Mouse (Mus musculus): ENCODE data around the gene Dop1b. TPM values are rescaled to one million over a fixed set of nuclear protein-coding genes. Genes with fewer than 3 reads are reported as not detected.

Dop1b gene
- polyA plus RNA-seq, 1 experiment from 2014 or later: 6.3 TPM

DNA sequence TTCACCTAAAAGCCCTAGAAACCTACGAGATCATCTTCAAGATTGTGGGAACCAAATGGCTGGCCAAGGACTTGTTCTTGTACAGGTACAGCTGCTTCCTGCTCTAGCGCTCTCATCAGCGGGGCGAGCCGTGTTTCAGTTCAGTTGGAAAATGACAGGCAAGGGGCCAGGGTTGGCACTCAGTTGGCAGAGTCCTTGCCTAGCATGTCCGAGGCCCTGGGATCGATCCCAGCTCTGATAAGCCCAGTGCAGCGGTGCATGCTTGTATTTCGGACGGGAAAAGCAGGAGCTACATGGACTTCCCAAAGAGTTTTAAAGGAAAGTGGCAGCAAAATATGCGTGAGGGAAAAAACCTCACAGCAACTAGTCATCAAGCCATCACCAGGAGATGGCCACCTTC is 27.5 kb downstream of the Dop1b start:
- Histone ChIP-seq H3K36me3 (ENCODE audit: control insufficient read depth, insufficient read depth, low read length) (no peaks in the 10 kb centered on the region), H3K4me3 (ENCODE audit: low read depth, low read length) (no peak overlapping the region), H3K9me3 (replicated peaks; ENCODE audit: control insufficient read depth, low read length) (no peaks in the 10 kb centered on the region), H3K9ac (ENCODE audit: low read depth, low read length) (no peak overlapping the region), H3K27ac (ENCODE audit: low read depth, low read length) (no peak overlapping the region), H3K27me3 (ENCODE audit: control insufficient read depth, insufficient read depth, low read length) (no peaks in the 10 kb centered on the region), H3K4me2 (no peak overlapping the region), H3K4me1 (ENCODE audit: control insufficient read depth, insufficient read depth, low read length) (no peaks in the 10 kb centered on the region)
- WGBS (ENCODE audit: insufficient replicate concordance): 90% methylated on average over 11 of the region's 11 CpGs
- ATAC-seq (replicated peaks; ENCODE audit: insufficient number of reproducible peaks, low FRiP score, low TSS enrichment): no peak

DNA sequence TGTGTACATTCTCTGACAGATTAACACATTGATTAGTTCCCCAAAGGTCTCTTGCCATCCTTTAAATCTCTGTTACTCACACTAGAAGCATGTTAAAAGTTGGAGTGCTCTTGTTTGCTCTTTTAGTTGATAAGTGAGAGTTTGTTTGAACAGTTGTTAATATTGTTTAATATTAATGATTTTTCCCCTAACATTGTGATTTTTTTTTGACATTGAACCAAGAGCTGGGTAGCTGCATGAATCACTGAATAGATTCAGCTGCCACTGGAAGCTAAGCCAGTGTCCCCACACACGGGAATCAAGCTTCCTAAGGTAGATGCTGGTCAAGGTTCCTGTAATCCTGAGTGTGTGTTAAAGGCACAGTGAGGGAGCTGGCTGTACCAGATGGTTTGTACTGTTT is 31.2 kb downstream of the Dop1b start:
- no peaks in the 10 kb centered on the region for H3K36me3 ChIP-seq (ENCODE audit: control insufficient read depth, insufficient read depth, low read length)
- H3K4me2 ChIP-seq: no peak overlapping the region
- no peaks in the 10 kb centered on the region for H3K27me3 ChIP-seq (ENCODE audit: control insufficient read depth, insufficient read depth, low read length)
- no peak overlapping the region for H3K4me3 ChIP-seq (ENCODE audit: low read depth, low read length)
- no peak for ATAC-seq (replicated peaks; ENCODE audit: insufficient number of reproducible peaks, low FRiP score, low TSS enrichment)
- H3K27ac ChIP-seq (ENCODE audit: low read depth, low read length): no peak overlapping the region
- WGBS (ENCODE audit: insufficient replicate concordance): 79% methylated on average over 1 of the region's 1 CpGs
- H3K9me3 ChIP-seq (replicated peaks; ENCODE audit: control insufficient read depth, low read length): no peaks in the 10 kb centered on the region
- no peak overlapping the region for H3K9ac ChIP-seq (ENCODE audit: low read depth, low read length)
- H3K4me1 ChIP-seq (ENCODE audit: control insufficient read depth, insufficient read depth, low read length): no peaks in the 10 kb centered on the region

DNA sequence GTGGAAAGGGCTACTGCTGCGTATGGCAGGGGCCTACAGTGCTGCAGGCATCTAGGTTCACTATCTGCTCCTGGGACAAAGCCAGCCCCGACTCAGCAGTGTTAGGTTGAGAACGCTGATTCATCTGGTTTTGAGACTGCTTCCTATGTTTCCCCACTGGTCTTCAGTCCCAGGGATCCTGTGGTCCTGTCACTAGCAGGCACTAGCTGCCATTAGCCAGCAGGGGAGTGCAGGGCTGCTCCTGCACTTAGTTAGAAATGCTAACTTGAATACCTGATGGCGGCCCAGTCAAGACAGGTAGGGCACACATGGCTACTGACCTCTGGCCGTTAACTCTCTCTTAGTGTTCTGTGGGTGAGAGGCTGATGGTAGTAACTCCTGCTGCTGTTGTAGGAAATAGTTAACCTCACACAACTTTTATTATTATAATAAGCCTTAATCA is 32.4 kb downstream of the Dop1b start:
- WGBS (ENCODE audit: insufficient replicate concordance): 63% methylated on average over 5 of the region's 5 CpGs
- H3K27me3 ChIP-seq (ENCODE audit: control insufficient read depth, insufficient read depth, low read length): no peaks in the 10 kb centered on the region
- H3K4me1 ChIP-seq (ENCODE audit: control insufficient read depth, insufficient read depth, low read length): no peaks in the 10 kb centered on the region
- no peak overlapping the region for H3K4me3 ChIP-seq (ENCODE audit: low read depth, low read length)
- no peaks in the 10 kb centered on the region for H3K9me3 ChIP-seq (replicated peaks; ENCODE audit: control insufficient read depth, low read length)
- H3K27ac ChIP-seq (ENCODE audit: low read depth, low read length): no peak overlapping the region
- ATAC-seq (replicated peaks; ENCODE audit: insufficient number of reproducible peaks, low FRiP score, low TSS enrichment): no peak
- no peaks in the 10 kb centered on the region for H3K36me3 ChIP-seq (ENCODE audit: control insufficient read depth, insufficient read depth, low read length)
- no peak overlapping the region for H3K9ac ChIP-seq (ENCODE audit: low read depth, low read length)
- no peak overlapping the region; the same call in 1 of the 2 replicates for H3K4me2 ChIP-seq

DNA sequence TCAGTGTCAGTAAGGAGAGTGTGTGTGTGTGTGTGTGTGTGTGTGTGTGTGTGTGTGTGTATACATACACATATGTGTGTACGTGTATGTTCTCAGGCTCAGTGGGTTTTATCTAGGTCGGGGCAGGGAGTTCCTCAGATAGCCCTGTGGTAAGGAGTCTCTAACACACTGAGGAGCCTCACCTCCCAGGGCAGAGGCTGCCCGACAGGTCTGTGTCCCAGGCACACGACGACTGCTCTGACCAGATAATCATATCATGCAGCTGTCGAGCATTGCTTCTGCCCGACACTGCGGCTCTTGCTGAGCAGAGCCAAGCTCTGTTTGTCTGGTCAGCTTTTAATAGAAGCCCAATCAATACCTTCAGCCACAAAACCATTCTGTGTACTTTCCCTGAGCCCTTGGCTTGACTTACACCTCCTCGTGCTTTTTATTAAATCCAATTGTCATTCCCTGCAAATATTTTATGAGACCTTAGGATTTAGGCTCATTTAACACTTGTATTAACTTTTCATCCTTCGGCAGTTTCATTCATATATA is 33.2 kb downstream of the Dop1b start:
- Histone ChIP-seq H3K4me1 (ENCODE audit: control insufficient read depth, insufficient read depth, low read length) (no peaks in the 10 kb centered on the region), H3K9ac (ENCODE audit: low read depth, low read length) (no peak overlapping the region), H3K36me3 (ENCODE audit: control insufficient read depth, insufficient read depth, low read length) (no peaks in the 10 kb centered on the region), H3K27me3 (ENCODE audit: control insufficient read depth, insufficient read depth, low read length) (no peaks in the 10 kb centered on the region), H3K4me2 (no peak overlapping the region), H3K9me3 (replicated peaks; ENCODE audit: control insufficient read depth, low read length) (no peaks in the 10 kb centered on the region), H3K4me3 (ENCODE audit: low read depth, low read length) (no peak overlapping the region), H3K27ac (ENCODE audit: low read depth, low read length) (no peak overlapping the region)
- ATAC-seq (replicated peaks; ENCODE audit: insufficient number of reproducible peaks, low FRiP score, low TSS enrichment): peak; percentile 64
- WGBS (ENCODE audit: insufficient replicate concordance): 45% methylated on average over 10 of the region's 10 CpGs

DNA sequence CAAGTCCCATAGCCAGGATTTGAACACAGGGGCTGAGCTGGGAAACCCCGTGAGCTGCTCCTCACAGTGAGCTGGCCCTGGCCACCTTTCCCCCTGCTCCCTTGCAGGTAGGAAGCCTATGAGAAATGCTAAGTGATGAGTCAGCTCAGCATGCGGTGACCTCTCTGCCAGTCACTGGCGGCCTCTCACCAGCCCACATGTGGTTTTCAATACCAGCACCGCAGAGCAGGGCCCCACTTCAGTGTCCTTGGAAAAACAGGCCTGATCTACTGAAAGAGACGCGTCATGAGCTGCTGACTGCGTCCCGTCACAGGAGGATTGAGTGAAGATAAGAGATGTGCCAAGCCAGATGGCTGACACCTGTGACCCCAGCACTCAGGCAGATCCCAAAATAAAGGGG is 34.7 kb downstream of the Dop1b start:
- no peak overlapping the region for H3K27ac ChIP-seq (ENCODE audit: low read depth, low read length)
- no peak overlapping the region for H3K9ac ChIP-seq (ENCODE audit: low read depth, low read length)
- H3K9me3 ChIP-seq (replicated peaks; ENCODE audit: control insufficient read depth, low read length): no peaks in the 10 kb centered on the region
- H3K36me3 ChIP-seq (ENCODE audit: control insufficient read depth, insufficient read depth, low read length): no peaks in the 10 kb centered on the region
- no peak overlapping the region for H3K4me2 ChIP-seq
- no peaks in the 10 kb centered on the region for H3K4me1 ChIP-seq (ENCODE audit: control insufficient read depth, insufficient read depth, low read length)
- WGBS (ENCODE audit: insufficient replicate concordance): 43% methylated on average over 8 of the region's 8 CpGs
- H3K4me3 ChIP-seq (ENCODE audit: low read depth, low read length): no peak overlapping the region
- no peak for ATAC-seq (replicated peaks; ENCODE audit: insufficient number of reproducible peaks, low FRiP score, low TSS enrichment)
- H3K27me3 ChIP-seq (ENCODE audit: control insufficient read depth, insufficient read depth, low read length): no peaks in the 10 kb centered on the region

DNA sequence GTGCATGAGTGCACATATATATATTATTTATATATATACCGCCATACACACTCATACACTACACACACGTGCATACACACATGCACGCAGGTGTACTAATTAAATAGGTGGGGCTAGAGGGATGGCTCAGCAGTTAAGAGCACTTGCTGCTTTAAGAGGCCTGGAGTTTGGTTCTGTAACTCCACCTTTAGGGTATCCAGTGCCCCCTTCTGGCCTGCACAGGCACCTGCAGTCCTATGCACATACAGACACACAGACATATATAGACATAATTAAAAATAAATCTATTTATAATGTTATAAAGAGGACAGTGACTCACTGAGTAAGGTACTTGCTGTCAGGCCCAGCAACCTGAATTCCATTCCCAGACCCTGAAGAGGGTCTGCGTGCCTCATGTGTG is 35.3 kb downstream of the Dop1b start:
- Histone ChIP-seq H3K4me3 (ENCODE audit: low read depth, low read length) (no peak overlapping the region), H3K27ac (ENCODE audit: low read depth, low read length) (no peak overlapping the region), H3K4me1 (ENCODE audit: control insufficient read depth, insufficient read depth, low read length) (no peaks in the 10 kb centered on the region), H3K9ac (ENCODE audit: low read depth, low read length) (no peak overlapping the region), H3K4me2 (no peak overlapping the region), H3K36me3 (ENCODE audit: control insufficient read depth, insufficient read depth, low read length) (no peaks in the 10 kb centered on the region), H3K27me3 (ENCODE audit: control insufficient read depth, insufficient read depth, low read length) (no peaks in the 10 kb centered on the region), H3K9me3 (replicated peaks; ENCODE audit: control insufficient read depth, low read length) (no peaks in the 10 kb centered on the region)
- ATAC-seq (replicated peaks; ENCODE audit: insufficient number of reproducible peaks, low FRiP score, low TSS enrichment): no peak
- WGBS (ENCODE audit: insufficient replicate concordance): 88% methylated on average over 4 of the region's 4 CpGs

DNA sequence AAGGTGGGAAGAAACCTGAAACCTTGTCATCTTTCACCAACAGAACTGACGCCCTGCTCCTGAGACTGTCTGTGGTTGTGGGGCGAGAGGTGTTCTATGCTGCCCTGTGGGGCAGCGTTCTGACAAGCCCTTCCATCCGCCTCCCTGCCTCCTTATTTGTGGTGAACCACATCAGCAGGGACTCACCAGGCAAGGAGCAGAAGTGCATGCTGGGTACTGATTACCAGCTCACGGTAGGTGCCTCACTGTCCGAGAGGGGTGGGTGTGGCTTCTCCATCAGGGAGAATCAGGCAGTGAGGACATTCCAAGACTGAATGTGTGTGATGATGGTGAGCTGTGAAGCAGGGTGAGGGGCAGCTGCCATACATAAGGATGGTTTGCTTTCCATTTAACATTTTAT is 35.7 kb downstream of the Dop1b start:
- Histone ChIP-seq H3K27ac (ENCODE audit: low read depth, low read length) (no peak overlapping the region), H3K36me3 (ENCODE audit: control insufficient read depth, insufficient read depth, low read length) (no peaks in the 10 kb centered on the region), H3K4me1 (ENCODE audit: control insufficient read depth, insufficient read depth, low read length) (no peaks in the 10 kb centered on the region), H3K27me3 (ENCODE audit: control insufficient read depth, insufficient read depth, low read length) (no peaks in the 10 kb centered on the region), H3K4me3 (ENCODE audit: low read depth, low read length) (no peak overlapping the region), H3K9ac (ENCODE audit: low read depth, low read length) (no peak overlapping the region), H3K4me2 (no peak overlapping the region), H3K9me3 (replicated peaks; ENCODE audit: control insufficient read depth, low read length) (no peaks in the 10 kb centered on the region)
- 65% methylated on average over 6 of the region's 6 CpGs for WGBS (ENCODE audit: insufficient replicate concordance)
- ATAC-seq (replicated peaks; ENCODE audit: insufficient number of reproducible peaks, low FRiP score, low TSS enrichment): no peak

DNA sequence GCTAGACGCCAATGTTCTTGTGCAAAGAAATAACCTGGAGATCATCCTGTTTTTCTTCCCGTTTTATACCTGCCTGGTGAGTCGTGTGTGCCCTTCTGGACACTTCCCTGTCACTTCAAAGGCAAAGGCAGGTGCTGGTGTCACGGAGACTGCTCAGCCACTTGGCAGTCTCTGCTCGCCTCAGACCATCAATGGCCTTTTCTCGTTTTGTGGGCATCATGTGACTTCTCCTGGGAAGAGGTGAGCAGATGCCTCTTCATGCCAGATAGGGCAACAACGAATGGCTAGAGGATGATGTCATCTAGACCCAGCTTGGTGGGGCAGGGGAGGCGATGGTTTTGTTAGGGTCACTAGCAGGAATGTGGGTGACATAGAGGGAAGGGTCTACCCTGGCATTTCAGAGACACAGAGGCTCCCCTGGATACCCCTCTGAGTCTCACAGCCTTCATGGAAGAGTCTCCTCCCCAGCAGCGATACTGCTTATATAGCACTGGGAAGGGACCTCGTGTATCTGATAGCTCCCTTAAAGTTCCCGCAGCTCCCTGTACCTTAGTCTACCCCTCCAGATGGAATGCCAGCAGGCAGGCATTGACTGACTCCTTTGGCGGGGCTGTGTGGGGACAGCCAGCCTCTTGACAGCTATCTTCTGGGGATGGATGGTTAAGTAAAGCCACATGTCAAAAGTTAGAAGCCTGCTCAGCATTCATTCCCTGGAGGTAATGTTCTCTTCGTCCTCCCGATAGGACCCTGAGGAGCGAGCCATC is 37.6 kb downstream of the Dop1b start:
- H3K4me3 ChIP-seq (ENCODE audit: low read depth, low read length): no peak overlapping the region
- no peak overlapping the region for H3K9ac ChIP-seq (ENCODE audit: low read depth, low read length)
- H3K36me3 ChIP-seq (ENCODE audit: control insufficient read depth, insufficient read depth, low read length): no peaks in the 10 kb centered on the region
- ATAC-seq (replicated peaks; ENCODE audit: insufficient number of reproducible peaks, low FRiP score, low TSS enrichment): no peak
- H3K9me3 ChIP-seq (replicated peaks; ENCODE audit: control insufficient read depth, low read length): no peaks in the 10 kb centered on the region
- no peak overlapping the region for H3K27ac ChIP-seq (ENCODE audit: low read depth, low read length)
- 67% methylated on average over 15 of the region's 15 CpGs for WGBS (ENCODE audit: insufficient replicate concordance)
- no peak overlapping the region for H3K4me2 ChIP-seq
- H3K4me1 ChIP-seq (ENCODE audit: control insufficient read depth, insufficient read depth, low read length): no peaks in the 10 kb centered on the region
- H3K27me3 ChIP-seq (ENCODE audit: control insufficient read depth, insufficient read depth, low read length): no peaks in the 10 kb centered on the region

DNA sequence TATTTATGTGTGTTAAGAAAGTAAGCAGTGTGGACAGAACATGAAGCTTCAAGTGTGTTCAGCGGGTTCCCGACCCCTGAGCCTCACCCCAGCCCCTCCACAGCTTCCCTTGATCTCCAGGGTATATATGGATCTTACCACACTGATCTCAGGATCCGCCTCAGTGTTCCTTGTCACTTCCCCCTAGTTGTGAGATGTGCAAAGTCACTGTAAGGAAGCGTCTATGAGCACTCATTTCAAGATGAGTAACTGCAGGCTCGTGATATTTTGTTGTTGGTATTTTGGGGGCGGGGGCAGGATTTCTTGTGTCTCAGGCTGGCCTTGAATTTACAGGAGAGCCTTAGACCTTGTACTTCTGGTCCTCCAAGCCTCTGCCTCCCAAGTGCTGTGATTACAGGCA is 38.8 kb downstream of the Dop1b start:
- Histone ChIP-seq H3K9me3 (replicated peaks; ENCODE audit: control insufficient read depth, low read length) (no peaks in the 10 kb centered on the region), H3K27ac (ENCODE audit: low read depth, low read length) (no peak overlapping the region), H3K36me3 (ENCODE audit: control insufficient read depth, insufficient read depth, low read length) (no peaks in the 10 kb centered on the region), H3K4me3 (ENCODE audit: low read depth, low read length) (no peak overlapping the region), H3K4me2 (no peak overlapping the region), H3K4me1 (ENCODE audit: control insufficient read depth, insufficient read depth, low read length) (no peaks in the 10 kb centered on the region), H3K27me3 (ENCODE audit: control insufficient read depth, insufficient read depth, low read length) (no peaks in the 10 kb centered on the region), H3K9ac (ENCODE audit: low read depth, low read length) (no peak overlapping the region)
- 75% methylated on average over 6 of the region's 6 CpGs for WGBS (ENCODE audit: insufficient replicate concordance)
- ATAC-seq (replicated peaks; ENCODE audit: insufficient number of reproducible peaks, low FRiP score, low TSS enrichment): no peak
